Mouse (Mus musculus) hindbrain, embryonic 13.5 days (tissue): Measurements from ENCODE around the gene Gpr19. TPM values are rescaled to one million over a fixed set of nuclear protein-coding genes. Genes with fewer than 3 reads are reported as not detected.

Experiments
- ATAC-seq: fragments of 200-750 bp; cut with Nextera tagmentation; 2 replicates; pipeline ENCODE4 v1.8.0; 2017; ENCODE audit warnings: moderate TSS enrichment; ENCODE audit not compliant: low FRiP score
- H3K27ac ChIP-seq: fragments of 300-500 bp; sonication (generic); 2 replicates; pipeline ENCODE4 v1.5.1; 2015; ENCODE audit warnings: inconsistent platforms, mild to moderate bottlenecking, moderate library complexity
- H3K27me3 ChIP-seq: fragments of 300-500 bp; sonication (generic); 2 replicates; pipeline ENCODE4 v1.6.1; 2015; ENCODE audit warnings: mild to moderate bottlenecking, inconsistent platforms
- H3K36me3 ChIP-seq: fragments of 300-500 bp; sonication (generic); 2 replicates; pipeline ENCODE4 v1.6.1; 2015; ENCODE audit warnings: mild to moderate bottlenecking, inconsistent platforms
- H3K4me1 ChIP-seq: fragments of 300-500 bp; sonication (generic); replicated peaks from 2 replicates; pipeline ENCODE4 v1.6.1; 2015; ENCODE audit warnings: inconsistent platforms
- H3K4me2 ChIP-seq: fragments of 300-500 bp; sonication (generic); 2 replicates; pipeline ENCODE4 v1.6.1; 2015; ENCODE audit warnings: inconsistent platforms, mild to moderate bottlenecking, moderate library complexity
- H3K4me3 ChIP-seq: fragments of 300-500 bp; sonication (generic); 2 replicates; pipeline ENCODE4 v1.5.1; 2015; ENCODE audit warnings: mild to moderate bottlenecking, inconsistent platforms
- H3K9ac ChIP-seq: fragments of 300-500 bp; sonication (generic); 2 replicates; pipeline ENCODE4 v1.6.1; 2015; ENCODE audit warnings: mild to moderate bottlenecking, inconsistent platforms
- H3K9me3 ChIP-seq: fragments of 300-500 bp; sonication (generic); 2 replicates; pipeline ENCODE4 v1.6.1; 2016; ENCODE audit warnings: inconsistent platforms
- WGBS: fragments of 180-500 bp; shearing (Covaris S2); methylation state at CpG from one replicate; pipeline ENCODE4 v1.1.7; 2015; 5-methylcytosine and 5-hydroxymethylcytosine counted together
- polyA plus RNA-seq: library from polyadenylated mRNA; unstranded; fragments of >200 nt; fragmentation: Nextera tagmentation; extraction: Ambion mirVana; gene quantifications from 2 replicates; pipeline ENCODE4 v1.2.1, GENCODE M21; 2015

The Gpr19 gene
- polyA plus RNA-seq, 1 experiment from 2014 or later = 39.0 TPM

DNA sequence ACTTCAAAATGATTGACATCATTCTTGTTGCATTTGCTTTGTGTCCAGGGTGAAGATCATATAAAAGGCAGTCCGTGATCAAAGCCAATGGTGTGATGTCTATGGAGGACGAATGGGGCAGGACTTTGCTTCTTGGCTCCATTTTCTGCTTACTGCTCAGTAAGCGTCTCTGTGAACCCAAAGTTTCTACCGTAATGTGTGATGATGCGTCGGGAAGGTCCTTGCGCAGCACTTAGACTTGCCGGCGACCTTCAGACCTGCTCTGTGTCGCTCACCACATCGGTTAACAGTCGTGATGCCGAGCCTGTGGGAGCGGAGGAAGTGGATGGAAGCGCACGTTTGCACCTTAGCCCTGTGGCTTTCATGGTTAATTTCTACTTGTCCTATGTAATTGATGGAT is 42.5 kb downstream of the Gpr19 start:
- H3K27me3 ChIP-seq = no peaks in the 10 kb centered on the region
- H3K4me3 ChIP-seq = no peak overlapping the region
- H3K9me3 ChIP-seq = no peaks in the 10 kb centered on the region
- H3K4me1 ChIP-seq = no peaks in the 10 kb centered on the region
- WGBS = 91% methylated on average over 16 of the region's 16 CpGs
- peaks cover 31% of the 10 kb centered on the region for H3K36me3 ChIP-seq
- no peak overlapping the region for H3K9ac ChIP-seq
- H3K4me2 ChIP-seq = no peak overlapping the region
- no peak for ATAC-seq
- H3K27ac ChIP-seq = no peak overlapping the region

DNA sequence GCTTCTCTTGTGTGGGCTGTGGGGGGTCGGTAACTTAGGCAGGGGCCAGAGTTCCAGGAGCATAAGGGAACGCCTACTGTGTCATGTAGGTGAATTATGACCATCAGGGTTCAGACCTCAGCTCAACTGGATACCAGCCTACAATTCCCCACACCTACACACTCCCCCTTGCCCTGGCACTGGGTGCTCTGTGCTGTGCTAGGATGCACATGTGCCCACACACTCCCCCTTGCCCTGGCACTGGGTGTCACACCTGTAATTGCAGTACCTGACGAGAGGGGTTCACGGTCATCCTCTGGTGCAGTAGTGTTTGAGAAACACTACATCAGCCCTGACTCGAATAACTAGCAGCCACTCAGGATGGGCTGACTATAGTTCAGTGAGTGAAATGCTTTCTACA is 43.6 kb downstream of the Gpr19 start:
- Histone ChIP-seq H3K9me3 (no peaks in the 10 kb centered on the region), H3K9ac (no peak overlapping the region), H3K4me3 (no peak overlapping the region), H3K27ac (no peak overlapping the region), H3K4me2 (no peak overlapping the region), H3K36me3 (peaks cover 42% of the 10 kb centered on the region), H3K4me1 (no peaks in the 10 kb centered on the region), H3K27me3 (no peaks in the 10 kb centered on the region)
- ATAC-seq = peak; percentile 38; the same call in 1 of the 2 replicates
- 66% methylated on average over 5 of the region's 5 CpGs for WGBS

DNA sequence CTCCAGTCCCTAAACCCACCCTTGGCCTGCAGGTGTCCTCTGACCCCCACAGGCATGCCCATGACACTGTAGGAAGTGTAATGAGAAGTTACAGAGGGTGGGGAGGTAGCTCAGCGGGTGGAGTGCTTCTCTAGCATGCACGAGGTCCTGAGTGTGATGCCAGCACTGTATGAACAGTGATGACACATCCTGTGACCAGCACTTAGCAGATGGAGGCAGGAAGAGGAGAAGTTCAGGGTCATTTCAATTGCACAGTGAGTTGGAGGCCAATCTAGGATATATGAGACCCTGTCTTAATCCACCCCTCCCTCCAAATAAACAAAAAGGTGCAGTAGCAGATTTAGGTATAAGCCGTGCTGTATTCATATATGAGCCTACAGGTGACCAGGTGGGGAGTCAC is 48.4 kb downstream of the Gpr19 start:
- H3K9ac ChIP-seq = no peak overlapping the region
- ATAC-seq = no peak
- H3K36me3 ChIP-seq = peaks cover 34% of the 10 kb centered on the region
- H3K27ac ChIP-seq = no peak overlapping the region
- H3K4me1 ChIP-seq = no peaks in the 10 kb centered on the region
- H3K4me3 ChIP-seq = no peak overlapping the region
- no peaks in the 10 kb centered on the region for H3K27me3 ChIP-seq
- H3K4me2 ChIP-seq = no peak overlapping the region
- 91% methylated on average over 3 of the region's 3 CpGs for WGBS
- no peaks in the 10 kb centered on the region for H3K9me3 ChIP-seq

DNA sequence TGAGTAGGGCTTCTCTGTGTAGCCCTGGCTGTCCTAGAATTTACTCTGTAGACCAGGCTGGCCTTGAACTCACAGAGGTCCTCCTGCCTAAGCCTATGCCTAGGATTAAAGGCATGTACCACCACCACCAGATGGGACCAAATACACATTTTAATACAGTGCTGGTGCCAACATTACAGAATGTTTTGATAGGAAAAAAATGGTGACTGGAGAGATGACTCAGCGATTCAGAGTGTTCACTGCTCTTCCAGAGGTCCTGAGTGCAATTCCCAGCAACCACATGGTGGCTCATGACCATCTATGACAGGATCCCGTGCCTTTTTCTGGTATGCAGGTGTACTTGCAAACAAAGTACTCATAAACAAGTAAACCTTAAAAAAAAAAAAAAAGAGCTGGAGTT is 48.9 kb downstream of the Gpr19 start:
- 84% methylated on average over 2 of the region's 2 CpGs for WGBS
- Histone ChIP-seq H3K36me3 (peaks cover 38% of the 10 kb centered on the region), H3K4me3 (no peak overlapping the region), H3K27me3 (no peaks in the 10 kb centered on the region), H3K4me2 (no peak overlapping the region), H3K4me1 (no peaks in the 10 kb centered on the region), H3K9ac (no peak overlapping the region), H3K27ac (no peak overlapping the region), H3K9me3 (no peaks in the 10 kb centered on the region)
- no peak for ATAC-seq

GRCm38 (mm10) chr6:134848197-134848890 is 50.0 kb downstream of the Gpr19 start:
- WGBS = 84% methylated on average over 5 of the region's 5 CpGs
- H3K4me2 ChIP-seq = no peak overlapping the region
- no peaks in the 10 kb centered on the region for H3K9me3 ChIP-seq
- H3K4me1 ChIP-seq = no peaks in the 10 kb centered on the region
- peaks cover 38% of the 10 kb centered on the region for H3K36me3 ChIP-seq
- H3K9ac ChIP-seq = no peak overlapping the region
- H3K4me3 ChIP-seq = no peak overlapping the region
- ATAC-seq = no peak
- H3K27me3 ChIP-seq = no peaks in the 10 kb centered on the region
- no peak overlapping the region for H3K27ac ChIP-seq

- Histone ChIP-seq H3K27me3 (no peaks in the 10 kb centered on the region), H3K4me2 (no peak overlapping the region), H3K9ac (no peak overlapping the region), H3K9me3 (no peaks in the 10 kb centered on the region), H3K4me1 (no peaks in the 10 kb centered on the region), H3K36me3 (peaks cover 34% of the 10 kb centered on the region), H3K4me3 (no peak overlapping the region), H3K27ac (no peak overlapping the region)
- no peak for ATAC-seq
- 93% methylated on average over 4 of the region's 4 CpGs for WGBS
These were observed 50.8 kb downstream of the Gpr19 start for GRCm38 (mm10) chr6:134847550-134847949.

DNA sequence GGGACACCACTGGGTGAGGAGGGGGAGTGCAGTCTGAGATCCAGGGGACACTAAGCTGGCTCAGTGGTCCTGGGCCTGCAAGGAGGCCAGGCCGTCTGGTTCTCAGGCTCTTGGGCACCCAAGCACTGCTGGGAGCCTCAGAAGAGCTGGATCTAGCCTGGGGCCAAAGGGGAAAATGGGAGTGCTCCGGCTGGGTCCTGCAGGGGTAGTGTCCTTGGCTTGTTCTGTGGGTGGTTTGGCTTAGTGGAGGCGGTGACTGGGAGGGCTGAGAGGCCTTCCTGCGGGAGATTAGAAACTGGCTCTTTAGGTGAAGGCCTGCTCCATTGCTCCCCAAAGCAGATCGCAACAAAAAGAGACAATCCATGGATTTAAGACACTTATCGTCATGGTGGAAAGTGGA is 52.1 kb downstream of the Gpr19 start:
- Histone ChIP-seq H3K9ac (no peak overlapping the region), H3K36me3 (peaks cover 25% of the 10 kb centered on the region), H3K4me3 (no peak overlapping the region), H3K27me3 (no peaks in the 10 kb centered on the region), H3K27ac (no peak overlapping the region), H3K4me2 (no peak overlapping the region), H3K4me1 (no peaks in the 10 kb centered on the region), H3K9me3 (no peaks in the 10 kb centered on the region)
- ATAC-seq = no peak
- 88% methylated on average over 6 of the region's 6 CpGs for WGBS

- Histone ChIP-seq H3K9ac (no peak overlapping the region), H3K4me1 (no peaks in the 10 kb centered on the region), H3K4me2 (no peak overlapping the region), H3K27ac (no peak overlapping the region), H3K9me3 (no peaks in the 10 kb centered on the region), H3K4me3 (no peak overlapping the region), H3K27me3 (no peaks in the 10 kb centered on the region), H3K36me3 (peaks cover 20% of the 10 kb centered on the region)
- no peak for ATAC-seq
- 84% methylated on average over 4 of the region's 4 CpGs for WGBS
These were observed 52.7 kb downstream of the Gpr19 start for GRCm38 (mm10) chr6:134845726-134846125.

DNA sequence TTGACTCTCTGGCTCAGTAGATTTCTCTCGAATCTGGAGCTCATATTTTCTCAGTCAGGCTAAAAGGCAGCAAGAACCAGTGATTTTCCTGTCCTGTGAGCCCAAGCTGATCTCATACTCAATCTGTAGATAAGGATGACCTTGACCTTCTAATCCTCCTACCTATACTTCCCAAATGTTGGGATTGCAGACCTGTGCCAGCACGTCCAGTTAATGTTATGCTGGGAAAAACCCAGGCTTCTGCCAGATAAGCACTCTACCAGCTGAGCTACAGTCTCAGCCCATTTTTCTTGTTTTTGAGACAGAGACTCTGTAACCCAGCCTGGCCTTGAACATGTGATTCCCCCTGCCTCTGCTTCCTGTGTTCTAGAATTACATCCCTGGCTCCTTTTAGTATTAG is 58.0 kb downstream of the Gpr19 start:
- Histone ChIP-seq H3K27me3 (no peaks in the 10 kb centered on the region), H3K36me3 (peaks cover 8% of the 10 kb centered on the region; the same call in 1 of the 2 replicates), H3K27ac (no peak overlapping the region), H3K9me3 (no peaks in the 10 kb centered on the region), H3K9ac (no peak overlapping the region), H3K4me3 (no peak overlapping the region), H3K4me1 (no peaks in the 10 kb centered on the region), H3K4me2 (no peak overlapping the region)
- ATAC-seq = no peak
- 77% methylated on average over 2 of the region's 2 CpGs for WGBS

- Histone ChIP-seq H3K27ac (no peak overlapping the region), H3K36me3 (peaks cover 5% of the 10 kb centered on the region; the same call in 1 of the 2 replicates), H3K9me3 (no peaks in the 10 kb centered on the region), H3K4me1 (no peaks in the 10 kb centered on the region), H3K4me2 (no peak overlapping the region), H3K4me3 (no peak overlapping the region), H3K27me3 (no peaks in the 10 kb centered on the region), H3K9ac (no peak overlapping the region)
- WGBS = 92% methylated on average over 4 of the region's 4 CpGs
- no peak for ATAC-seq
These were observed 60.3 kb downstream of the Gpr19 start for GRCm38 (mm10) chr6:134838111-134838510.

DNA sequence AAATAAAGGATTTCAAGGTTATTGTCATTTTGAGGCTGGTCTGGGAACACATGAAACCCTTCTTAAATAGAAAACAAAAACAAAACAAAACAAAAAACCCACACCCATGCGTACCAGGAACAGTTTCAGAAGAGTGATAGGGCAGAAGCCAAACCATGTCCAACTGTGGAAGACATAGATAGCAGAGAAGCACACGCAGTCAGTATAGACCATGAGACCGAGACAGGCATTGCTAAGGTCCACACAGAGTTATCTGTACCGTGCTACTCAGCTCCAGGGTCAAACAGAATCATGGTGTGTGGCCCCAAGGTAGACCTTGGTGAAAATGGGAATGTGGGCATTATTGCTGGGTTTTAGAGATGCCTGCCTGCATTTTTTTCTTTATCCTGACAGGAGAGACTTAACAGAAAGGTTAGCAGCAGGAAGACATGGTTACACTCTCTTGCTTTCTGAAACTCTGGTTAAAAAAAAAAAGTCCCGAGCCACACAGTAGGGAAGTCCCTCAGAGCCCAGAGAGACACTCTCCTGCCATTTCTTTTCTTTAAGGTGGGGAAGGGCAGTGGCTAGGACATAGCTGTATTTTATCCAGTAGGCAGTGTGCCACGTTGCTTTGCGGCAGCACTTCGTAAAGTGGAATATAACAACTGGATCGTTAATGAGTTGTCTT is 63.7 kb downstream of the Gpr19 start:
- no peaks in the 10 kb centered on the region for H3K9me3 ChIP-seq
- H3K9ac ChIP-seq = no peak overlapping the region
- ATAC-seq = no peak

GRCm38 (mm10) chr6:134830776-134831175 is 67.6 kb downstream of the Gpr19 start:
- H3K27ac ChIP-seq = peak overlapping the region; percentile 93
- WGBS = 3% methylated on average over 10 of the region's 10 CpGs
- no peaks in the 10 kb centered on the region for H3K9me3 ChIP-seq
- no peaks in the 10 kb centered on the region for H3K27me3 ChIP-seq
- peak overlapping the region; percentile 83 for H3K4me2 ChIP-seq
- ATAC-seq = no peak
- H3K36me3 ChIP-seq = no peaks in the 10 kb centered on the region
- peak overlapping the region; percentile 83 for H3K9ac ChIP-seq
- H3K4me3 ChIP-seq = peak overlapping the region; percentile 69
- H3K4me1 ChIP-seq = peaks cover 11% of the 10 kb centered on the region

More for the DNA sequence above, 63.7 kb downstream of the Gpr19 start:
- Histone ChIP-seq H3K4me1 (0 out of 2 replicates have a peak, but pooled peaks cover 3% of the 10 kb centered on the region), H3K27ac (no peak overlapping the region), H3K4me2 (no peak overlapping the region), H3K36me3 (peaks cover 5% of the 10 kb centered on the region; the same call in 1 of the 2 replicates), H3K4me3 (no peak overlapping the region), H3K27me3 (no peaks in the 10 kb centered on the region)
- WGBS = 85% methylated on average over 9 of the region's 9 CpGs
